Mouse (Mus musculus) spleen, postnatal 14 days (tissue): ENCODE results near the gene Gm21915.

ENCODE experiments used
- DNase-seq, 2 experiments: peaks; one replicate each; pipeline ENCODE4 v3.0.0; 2021 to 2022; ENCODE audit warnings: low spot score in 2 of 2

Gene Gm21915

DNA sequence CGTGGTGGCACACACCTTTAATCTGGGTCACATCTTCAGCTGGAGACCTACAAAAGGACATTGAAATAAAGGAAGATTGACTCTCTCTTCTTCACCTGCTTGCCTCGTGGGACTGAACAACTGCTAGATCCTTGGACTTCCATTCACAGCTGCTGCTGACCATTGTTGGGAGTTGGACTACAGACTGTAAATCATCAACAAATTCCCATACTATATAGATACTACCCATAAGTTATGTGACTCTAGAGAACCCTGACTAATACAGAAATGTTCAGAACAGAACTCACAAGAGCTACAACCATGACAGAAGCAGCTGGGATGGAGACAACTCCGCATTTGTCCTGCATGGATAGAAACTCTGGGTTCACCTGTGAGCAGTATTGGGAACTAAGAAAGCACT, at the start of gene Gm21915:
TSS of gene Gm21915 (plus strand) at position 301 of the 400 bp plus-strand sequence.
- no peak for DNase-seq

GRCm38 (mm10) chr9:40622265-40622664, 48.1 kb upstream of the Gm21915 start:
- no peak for DNase-seq

DNA sequence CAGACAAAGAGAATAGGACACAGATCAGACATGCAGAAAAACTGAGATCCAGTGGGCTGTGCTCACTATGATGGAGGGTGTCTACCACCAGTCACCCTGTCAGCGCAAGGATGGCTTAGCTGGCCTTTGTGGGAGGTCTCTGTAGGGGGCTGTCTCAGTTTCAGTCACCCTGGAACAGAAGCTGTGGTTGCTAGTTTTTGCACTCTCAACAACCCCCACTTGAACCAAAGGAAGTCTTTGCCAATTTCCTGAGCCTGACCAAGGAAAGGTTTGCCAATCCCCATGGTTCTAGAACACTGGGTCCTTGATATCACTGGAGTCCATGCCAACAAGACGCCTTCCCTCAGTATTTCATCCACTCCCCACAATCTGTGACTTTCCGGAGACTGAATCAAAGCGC, 47.6 kb upstream of the Gm21915 start:
- DNase-seq = no peak

DNA sequence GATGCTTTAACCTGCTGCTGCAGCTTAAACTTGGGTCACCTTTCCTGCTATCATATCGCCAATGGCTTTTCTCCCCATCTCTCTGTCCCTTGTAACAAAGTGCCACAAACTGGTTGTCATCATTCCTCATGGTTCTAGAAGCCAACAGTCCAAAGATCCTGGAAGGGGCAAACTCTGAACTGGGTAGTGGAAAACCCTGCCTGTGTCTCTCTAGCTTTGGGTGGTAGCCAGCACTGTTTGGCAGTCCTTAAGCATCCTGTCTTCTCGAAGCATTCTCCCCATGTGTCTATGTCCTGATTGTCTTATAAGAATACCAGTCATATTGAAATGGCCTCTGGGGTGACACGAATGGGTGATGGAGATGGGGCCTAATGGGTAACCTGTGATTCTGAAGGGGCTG, 45.1 kb upstream of the Gm21915 start:
- DNase-seq = no peak

- DNase-seq = no peak
Observed at GRCm38 (mm10) chr9:40626566-40626965, 43.8 kb upstream of the Gm21915 start.

DNA sequence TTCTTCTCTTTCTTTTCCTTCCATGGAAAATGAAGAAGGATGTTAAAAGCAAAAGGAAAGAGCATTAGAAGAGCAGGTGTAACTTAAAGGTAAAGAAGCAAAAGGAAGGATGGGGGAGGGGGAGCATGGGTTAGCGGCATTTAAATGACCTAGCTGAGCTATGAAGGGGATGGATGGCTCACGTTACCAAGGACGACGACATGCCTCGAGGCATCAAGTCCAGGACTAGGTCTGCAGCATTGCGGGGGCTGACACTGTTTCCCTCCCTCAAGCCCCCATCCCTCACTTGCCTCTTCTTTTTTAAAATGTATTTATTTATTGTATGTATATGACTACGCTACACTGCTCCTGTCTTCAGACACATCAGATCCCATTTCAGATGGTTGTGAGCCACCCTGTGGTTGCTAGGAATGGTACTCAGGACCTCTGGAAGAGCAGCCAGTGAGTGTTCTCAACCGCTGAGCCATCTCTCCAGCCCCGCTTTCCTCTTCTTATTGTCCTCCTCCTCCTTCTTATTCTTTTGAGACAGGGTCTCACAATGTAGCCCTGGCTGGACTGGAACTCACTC, 43.2 kb upstream of the Gm21915 start:
- no peak for DNase-seq

DNA sequence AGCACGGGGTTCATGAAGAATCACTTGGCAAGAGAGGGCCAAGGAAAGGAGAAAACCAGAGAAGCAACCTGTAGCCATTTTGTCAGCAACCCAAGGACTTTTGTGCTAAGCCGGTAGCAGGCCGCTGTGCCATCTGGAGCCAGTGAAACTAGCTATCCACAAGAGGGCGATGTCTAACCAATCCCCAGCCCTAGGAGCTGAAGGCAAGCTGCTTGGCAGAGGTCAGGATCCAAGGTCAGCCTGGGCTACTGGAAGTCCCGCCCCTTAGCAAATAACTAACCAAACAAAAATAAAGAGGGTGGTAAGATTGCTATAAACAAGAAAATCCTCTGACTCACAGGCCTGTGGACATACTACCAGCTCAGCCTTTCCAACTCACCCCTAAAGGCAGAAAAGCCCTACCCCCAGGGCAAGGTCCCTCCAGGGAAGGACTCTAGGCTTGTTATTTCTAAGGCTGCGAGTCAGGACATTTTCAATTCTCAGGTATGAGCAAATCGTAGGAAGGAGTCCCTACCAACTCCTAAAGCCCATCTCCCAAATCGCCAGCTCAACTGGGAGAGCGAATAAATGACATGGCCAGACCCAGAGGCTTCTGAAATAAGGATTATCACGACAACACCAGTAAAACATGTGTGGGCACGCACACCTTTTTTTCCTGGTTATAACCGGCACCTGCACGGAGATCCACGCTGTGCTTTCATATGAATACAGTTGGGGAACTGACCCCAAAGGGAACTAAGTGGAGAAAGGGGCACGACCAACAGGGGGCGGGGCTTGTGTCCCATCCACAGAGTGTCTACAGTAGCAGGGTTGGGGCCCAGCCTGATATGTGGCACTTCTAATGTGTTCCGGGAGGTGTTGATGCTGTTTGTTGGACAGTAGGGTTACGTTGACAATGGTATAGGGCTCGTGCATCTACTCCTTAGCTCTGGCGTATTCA, 42.0 kb upstream of the Gm21915 start:
- DNase-seq = peak in 1 of 2 experiments; percentile 5

DNA sequence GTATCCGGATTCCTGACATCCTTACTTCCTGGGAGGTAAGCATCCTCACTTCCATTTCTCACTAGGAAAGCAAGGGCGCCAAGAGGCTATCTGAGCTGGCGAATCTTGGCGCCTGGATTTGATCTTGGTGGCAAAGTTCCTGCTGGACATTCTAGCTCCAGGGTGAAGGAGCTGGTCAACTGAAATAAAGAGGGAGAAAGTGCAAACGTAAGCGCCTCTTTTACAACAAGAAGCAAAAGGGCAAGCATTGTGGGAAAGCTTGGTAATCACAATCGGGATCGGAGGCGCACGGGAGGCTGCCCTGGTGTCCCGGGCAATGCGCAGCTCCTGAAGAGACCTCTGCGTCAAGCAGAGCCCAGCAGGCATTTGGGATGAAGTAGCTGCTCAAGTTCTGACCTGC, 41.0 kb upstream of the Gm21915 start:
- DNase-seq = no peak

- DNase-seq = no peak
Observed at GRCm38 (mm10) chr9:40631101-40631500, 39.3 kb upstream of the Gm21915 start.

DNA sequence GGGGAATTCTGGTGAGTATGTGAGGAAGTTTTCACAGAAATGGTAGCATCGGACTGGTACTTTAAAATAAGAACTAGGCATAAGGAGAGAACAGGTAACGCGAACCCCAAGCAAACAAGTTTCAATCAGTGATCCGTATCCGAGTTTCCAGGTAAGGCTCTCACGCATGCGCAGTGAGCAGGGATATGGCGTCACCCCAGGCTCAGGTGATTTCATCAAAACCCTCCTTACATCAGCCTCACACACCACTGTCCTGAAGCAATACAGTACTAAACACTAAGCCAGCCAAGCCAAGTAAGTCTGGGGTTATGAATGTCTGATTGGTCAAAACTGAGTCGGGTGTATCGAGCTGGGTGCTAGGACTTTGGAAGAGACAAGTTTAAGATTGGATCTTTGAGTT, 38.9 kb upstream of the Gm21915 start:
- no peak for DNase-seq

- DNase-seq = peak; percentile 14 to 51
Observed at GRCm38 (mm10) chr9:40636054-40636453, 34.4 kb upstream of the Gm21915 start.

- DNase-seq = no peak
Observed at GRCm38 (mm10) chr9:40637705-40638393, 32.6 kb upstream of the Gm21915 start.

GRCm38 (mm10) chr9:40638394-40639049, 31.9 kb upstream of the Gm21915 start:
- no peak for DNase-seq

DNA sequence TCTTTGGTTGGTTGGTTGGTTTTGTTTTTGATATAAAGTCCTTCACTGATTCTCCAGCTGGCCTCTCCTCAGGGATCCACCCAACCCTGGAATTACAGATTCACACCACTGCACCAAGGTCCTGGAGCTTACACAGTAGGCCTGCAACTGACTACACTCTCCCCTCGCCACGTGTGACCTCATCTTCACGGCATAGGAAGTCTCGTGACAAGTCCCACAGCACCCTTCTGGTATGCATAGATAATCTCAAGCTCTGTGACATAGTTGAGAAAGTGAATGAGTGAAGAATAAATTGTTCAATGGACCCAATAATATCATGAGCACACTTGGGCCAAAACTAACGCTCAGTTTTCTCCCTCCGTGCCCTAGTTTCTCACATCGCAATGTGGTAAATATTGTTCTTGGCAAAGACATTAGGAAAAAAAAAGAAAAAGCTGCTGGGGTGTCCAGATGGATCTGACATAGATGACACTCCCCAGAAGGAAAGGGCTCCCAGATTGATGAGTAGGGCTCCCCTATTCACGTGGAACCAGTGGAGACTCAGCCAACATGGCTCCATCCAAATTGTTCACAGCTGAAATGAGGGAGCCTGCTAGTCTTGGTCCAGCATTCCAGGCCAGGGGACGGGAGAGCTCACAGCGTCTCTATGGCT, 30.8 kb upstream of the Gm21915 start:
- no peak for DNase-seq

DNA sequence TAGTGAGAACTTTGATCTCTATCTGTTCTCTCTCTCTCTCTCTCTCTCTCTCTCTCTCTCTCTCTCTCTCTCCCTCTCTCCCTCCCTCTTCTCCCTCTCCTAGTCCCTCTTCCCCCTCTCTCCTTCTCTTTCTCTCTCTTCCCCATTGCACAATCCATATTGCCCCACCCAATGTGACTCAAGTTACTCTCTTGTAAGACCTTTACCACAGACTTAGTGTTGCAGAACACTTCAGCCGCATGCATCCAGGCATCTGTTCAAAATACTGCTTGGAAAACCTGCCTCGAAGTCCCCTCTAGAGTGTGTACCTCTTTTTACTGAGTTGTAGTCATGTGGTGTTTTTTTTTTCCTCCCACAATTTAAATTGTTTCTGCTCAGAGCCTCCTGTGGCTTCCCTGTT, 29.1 kb upstream of the Gm21915 start:
- no peak for DNase-seq

DNA sequence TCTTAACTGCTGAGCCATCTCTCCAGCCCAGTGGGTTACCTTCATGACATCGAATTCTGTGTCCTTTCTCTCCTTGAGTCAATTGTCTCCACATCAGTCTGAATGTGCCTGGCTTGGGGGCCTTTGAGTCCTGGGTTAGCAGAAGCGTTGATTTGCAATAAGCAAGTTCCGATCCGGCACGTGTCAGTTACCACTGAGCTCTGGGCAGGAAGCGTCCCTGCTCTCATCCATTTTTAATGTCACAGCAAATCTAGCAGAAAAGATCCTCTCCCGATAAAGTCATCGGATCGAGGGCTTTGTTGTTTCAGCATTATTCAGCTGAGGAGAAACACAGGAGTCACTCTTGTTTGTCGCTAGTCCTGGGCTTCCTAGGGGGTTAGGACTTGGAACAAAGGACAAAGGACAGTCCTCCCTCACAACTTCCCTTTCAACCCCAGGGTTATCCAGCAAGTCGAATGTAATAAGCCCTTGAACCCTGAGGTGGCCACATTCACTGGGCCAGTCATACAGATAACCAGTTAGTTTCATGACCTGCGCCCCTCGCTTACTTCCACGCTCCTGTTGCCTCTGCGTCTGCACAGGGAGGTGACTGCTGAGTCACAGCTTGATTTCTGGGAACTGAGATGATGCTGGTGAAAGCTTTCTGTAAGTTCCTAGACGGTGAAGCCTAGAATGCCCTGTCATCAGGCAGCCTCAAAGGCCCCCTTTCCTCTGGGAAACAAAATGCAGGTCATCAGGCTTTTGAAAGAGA, 27.8 kb upstream of the Gm21915 start:
- no peak for DNase-seq

- no peak for DNase-seq
Observed at GRCm38 (mm10) chr9:40649444-40649843, 21.0 kb upstream of the Gm21915 start.

DNA sequence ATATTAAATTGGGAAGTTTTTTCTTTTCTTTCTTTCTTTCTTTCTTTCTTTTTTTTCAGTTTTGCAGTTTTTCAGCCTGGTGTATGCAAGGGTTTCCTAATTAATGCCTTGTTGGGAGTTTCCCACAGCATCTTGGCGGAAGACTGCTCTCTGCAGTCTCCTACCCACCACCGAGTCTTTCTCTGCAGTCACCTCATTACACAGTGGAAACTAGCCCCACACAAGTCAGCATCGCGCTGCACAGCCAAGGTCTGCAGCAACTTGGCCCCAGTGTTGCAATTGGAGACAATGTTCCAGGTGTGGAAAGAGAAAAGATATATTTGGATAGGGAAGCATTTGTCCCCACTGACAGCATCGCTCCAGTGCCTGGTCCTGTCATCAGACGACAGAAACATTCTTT, 20.4 kb upstream of the Gm21915 start:
- no peak for DNase-seq

- DNase-seq = no peak
Observed at GRCm38 (mm10) chr9:40651239-40651859, 19.1 kb upstream of the Gm21915 start.

- no peak for DNase-seq
Observed at GRCm38 (mm10) chr9:40652757-40653156, 17.7 kb upstream of the Gm21915 start.
